Mouse (Mus musculus) Muller cell, postnatal 12 days (primary cell): ENCODE measurements around the gene Qrich1.

Experiments
- DNase-seq: peaks from one replicate; pipeline ENCODE4 v3.0.0-alpha.2; 2015; ENCODE audit errors: inconsistent ontology term

The Qrich1 gene

GRCm38 (mm10) chr9:108564131-108564530, 47.5 kb downstream of the Qrich1 start:
- no peak for DNase-seq

GRCm38 (mm10) chr9:108565881-108566814, 49.5 kb downstream of the Qrich1 start:
- DNase-seq: no peak

GRCm38 (mm10) chr9:108566815-108567776, 50.5 kb downstream of the Qrich1 start, which contains the start of gene Ndufaf3:
Gene Ndufaf3, minus strand, starts transcription at chr9:108567434.
- DNase-seq: peak; percentile 97

- DNase-seq: no peak
Measured at GRCm38 (mm10) chr9:108567931-108568419, 51.4 kb downstream of the Qrich1 start.

GRCm38 (mm10) chr9:108568511-108568921, 51.9 kb downstream of the Qrich1 start:
- no peak for DNase-seq

- DNase-seq: peak; percentile 98
Measured at GRCm38 (mm10) chr9:108569381-108570206, 53.0 kb downstream of the Qrich1 start, which contains the start of gene Dalrd3. Gene Dalrd3, plus strand, starts transcription at chr9:108569886.

- DNase-seq: peak; percentile 75
Measured at GRCm38 (mm10) chr9:108570207-108570896, 53.7 kb downstream of the Qrich1 start.

- no peak for DNase-seq
Measured at GRCm38 (mm10) chr9:108571401-108571973, 54.9 kb downstream of the Qrich1 start.

- no peak for DNase-seq
Measured at GRCm38 (mm10) chr9:108572321-108572720, 55.7 kb downstream of the Qrich1 start.

- peak; percentile 75 for DNase-seq
Measured at GRCm38 (mm10) chr9:108573774-108574690, 57.4 kb downstream of the Qrich1 start.

- no peak for DNase-seq
Measured at GRCm38 (mm10) chr9:108574921-108575320, 58.3 kb downstream of the Qrich1 start.

- DNase-seq: no peak
Measured at GRCm38 (mm10) chr9:108575321-108576297, 59.0 kb downstream of the Qrich1 start.

GRCm38 (mm10) chr9:108577025-108577424, 60.4 kb downstream of the Qrich1 start:
- no peak for DNase-seq

- peak; percentile 59 for DNase-seq
Measured at GRCm38 (mm10) chr9:108577934-108578544, 61.4 kb downstream of the Qrich1 start.

GRCm38 (mm10) chr9:108578545-108579343, 62.1 kb downstream of the Qrich1 start, which contains the start of gene Wdr6:
Gene Wdr6, minus strand, starts transcription at chr9:108578739.
- DNase-seq: peak; percentile 96

GRCm38 (mm10) chr9:108579344-108579690, 62.7 kb downstream of the Qrich1 start:
- DNase-seq: no peak
